Comparison of ENCODE assay signal across 19 mouse cellular contexts in genomic region chr8:53373401-53373800, GRCm38 (mm10).
"Had no signal": no experiment of that assay in that cellular context is flagged by ENCODE, and none has a peak within 500 bp of the region (broad histone marks: within the 10 kb centered on the region; RNA-seq: fewer than 3 reads in every experiment).

No protein-coding gene starts in this region.

- H3K9ac ChIP-seq: lung, embryonic 15.5 days; midbrain, embryonic 13.5 days; midbrain, embryonic 15.5 days; neural tube, embryonic 12.5 days had no signal

- H3K27me3 ChIP-seq: lung, embryonic 15.5 days; megakaryocyte, embryonic 14.5 days; midbrain, embryonic 13.5 days; midbrain, embryonic 15.5 days; neural tube, embryonic 12.5 days had no signal

- ATAC-seq: lung, postnatal 0 days; midbrain, embryonic 13.5 days; midbrain, embryonic 15.5 days had no signal

- H3K27ac ChIP-seq: lung, embryonic 15.5 days; macrophage; midbrain, embryonic 13.5 days; midbrain, embryonic 15.5 days; neural tube, embryonic 12.5 days had no signal

- H3K36me3 ChIP-seq: lung, embryonic 15.5 days; midbrain, embryonic 13.5 days; midbrain, embryonic 15.5 days; neural tube, embryonic 12.5 days had no signal

- DNase-seq: lung, adult 2 months; lung, postnatal 14 days; lung, postnatal 36 days; retina, postnatal 1 day; right cerebral cortex, adult 18-20 months; right cerebral cortex, postnatal 25 days; right cerebral cortex, postnatal 4 days; spleen, adult 18-20 months; thymus, adult 18-20 months; thymus, postnatal 14 days; thymus, postnatal 36 days had no signal

- H3K4me1 ChIP-seq: lung, embryonic 15.5 days; megakaryocyte, embryonic 14.5 days; midbrain, embryonic 15.5 days; neural tube, embryonic 12.5 days had no signal

- H3K4me2 ChIP-seq: lung, embryonic 15.5 days; midbrain, embryonic 11.5 days; midbrain, embryonic 13.5 days; midbrain, embryonic 15.5 days; neural tube, embryonic 12.5 days had no signal

- H3K9me3 ChIP-seq: lung, embryonic 15.5 days; megakaryocyte, embryonic 14.5 days; midbrain, embryonic 13.5 days; midbrain, embryonic 15.5 days; neural tube, embryonic 12.5 days had no signal

- H3K4me3 ChIP-seq: lung, embryonic 15.5 days; megakaryocyte, embryonic 14.5 days; midbrain, embryonic 13.5 days; midbrain, embryonic 15.5 days; neural tube, embryonic 12.5 days had no signal
